Mouse (Mus musculus): ENCODE results near the gene Usp12. TPM values are rescaled to one million over a fixed set of nuclear protein-coding genes. Genes with fewer than 3 reads are reported as not detected.
A peak's percentile ranks its signal among the peaks of the same experiment; 100 is the strongest.

Gene Usp12
- total RNA-seq, 2 experiments from 2014 or later: 17.4 to 20.5 TPM

GRCm38 (mm10) chr5:146705815-146706408 lies 88.9 kb downstream of the Usp12 start:
- DNase-seq: peak; percentile 90 to 95
- intact Hi-C loops (cut with DNase I): loop anchor here (1.0 to 5.0 kb wide), 5 partner anchors 31 to 611 kb away; no protein-coding TSS in a partner anchor

GRCm38 (mm10) chr5:146705411-146705810 lies 89.4 kb downstream of the Usp12 start:
- intact Hi-C loops (cut with DNase I): loop anchor here (5.0 kb wide), 2 partner anchors 77 to 137 kb away; no protein-coding TSS in a partner anchor
- no peak for DNase-seq

- intact Hi-C loops (cut with DNase I): no loop called here
- no peak for DNase-seq
Observed at GRCm38 (mm10) chr5:146704241-146704640, 90.6 kb downstream of the Usp12 start.

- DNase-seq: no peak
- intact Hi-C loops (cut with DNase I): no loop called here
Observed at GRCm38 (mm10) chr5:146703710-146704121, 91.1 kb downstream of the Usp12 start.

- DNase-seq: no peak
- intact Hi-C loops (cut with DNase I): no loop called here
Observed at GRCm38 (mm10) chr5:146700099-146700498, 94.7 kb downstream of the Usp12 start.

GRCm38 (mm10) chr5:146699433-146700019 lies 95.3 kb downstream of the Usp12 start:
- no peak for DNase-seq
- intact Hi-C loops (cut with DNase I): no loop called here

GRCm38 (mm10) chr5:146695543-146695942 lies 99.3 kb downstream of the Usp12 start:
- no peak for DNase-seq
- intact Hi-C loops (cut with DNase I): no loop called here

GRCm38 (mm10) chr5:146692976-146693361 lies 101.8 kb downstream of the Usp12 start:
- intact Hi-C loops (cut with DNase I): no loop called here
- DNase-seq: no peak

GRCm38 (mm10) chr5:146692361-146692975 lies 102.3 kb downstream of the Usp12 start:
- intact Hi-C loops (cut with DNase I): no loop called here
- peak; percentile 34 to 50 for DNase-seq

GRCm38 (mm10) chr5:146691745-146692144 lies 103.1 kb downstream of the Usp12 start:
- no peak for DNase-seq
- intact Hi-C loops (cut with DNase I): no loop called here

- DNase-seq: no peak
- intact Hi-C loops (cut with DNase I): no loop called here
Observed at GRCm38 (mm10) chr5:146687541-146688313, 107.1 kb downstream of the Usp12 start.

- DNase-seq: no peak
- intact Hi-C loops (cut with DNase I): no loop called here
Observed at GRCm38 (mm10) chr5:146686954-146687353, 107.9 kb downstream of the Usp12 start.

Other genes starting within 250 kb of the Usp12 start
- not detected for gene Gm3415, start 238.9 kb downstream of the Usp12 start, total RNA-seq (2021)
- gene Gpr12, start 209.8 kb downstream of the Usp12 start, total RNA-seq (2021): not detected
- gene Rpl21, start 37.9 kb upstream of the Usp12 start, total RNA-seq (2021): 100 to 1,000 TPM; 157 to 159 TPM
- 1 to 10 TPM; 5.9 to 7.5 TPM for gene Rasl11a, start 50.1 kb upstream of the Usp12 start, total RNA-seq (2021)
- 10 to 100 TPM; 23.3 to 27.7 TPM for gene Gtf3a, start 153.7 kb upstream of the Usp12 start, total RNA-seq (2021)
- 10 to 100 TPM; 19.6 to 20.3 TPM for gene Mtif3, start 168.8 kb upstream of the Usp12 start, total RNA-seq (2021)